Mouse (Mus musculus) heart, adult 11 months (tissue): Measurements from ENCODE around the gene Capn15.

Experiments
- DNase-seq: peaks from one replicate; pipeline ENCODE4 v3.0.0; 2022

Gene Capn15

GRCm38 (mm10) chr17:25985306-25986294, at the start of gene Capn15:
TSS of gene Capn15 (minus strand) at chr17:25985796.
- peak; percentile 100 for DNase-seq

- DNase-seq = no peak
These were observed 46.4 kb upstream of the Capn15 start for GRCm38 (mm10) chr17:26032037-26032436.

- DNase-seq = no peak
These were observed 46.0 kb upstream of the Capn15 start for GRCm38 (mm10) chr17:26031583-26031982.

GRCm38 (mm10) chr17:26028261-26028660, 42.7 kb upstream of the Capn15 start:
- DNase-seq = no peak

GRCm38 (mm10) chr17:26024674-26025073, 39.1 kb upstream of the Capn15 start:
- no peak for DNase-seq

GRCm38 (mm10) chr17:26023966-26024365, 38.4 kb upstream of the Capn15 start:
- DNase-seq = no peak

- no peak for DNase-seq
These were observed 37.6 kb upstream of the Capn15 start for GRCm38 (mm10) chr17:26023181-26023580.

GRCm38 (mm10) chr17:26021728-26022341, 36.2 kb upstream of the Capn15 start:
- no peak for DNase-seq

- DNase-seq = no peak
These were observed 35.3 kb upstream of the Capn15 start for GRCm38 (mm10) chr17:26020848-26021347.

GRCm38 (mm10) chr17:26018388-26018787, 32.8 kb upstream of the Capn15 start:
- DNase-seq = no peak

GRCm38 (mm10) chr17:26017949-26018348, 32.4 kb upstream of the Capn15 start:
- DNase-seq = peak; percentile 96

- DNase-seq = no peak
These were observed 31.4 kb upstream of the Capn15 start for GRCm38 (mm10) chr17:26017021-26017420.

- no peak for DNase-seq
These were observed 28.1 kb upstream of the Capn15 start for GRCm38 (mm10) chr17:26013711-26014110.

GRCm38 (mm10) chr17:26011841-26012460, 26.4 kb upstream of the Capn15 start:
- peak; percentile 98 for DNase-seq

GRCm38 (mm10) chr17:26009540-26009939, 23.9 kb upstream of the Capn15 start:
- DNase-seq = peak; percentile 94

- peak; percentile 86 for DNase-seq
These were observed 23.2 kb upstream of the Capn15 start for GRCm38 (mm10) chr17:26008787-26009186.

GRCm38 (mm10) chr17:26008331-26008730, 22.7 kb upstream of the Capn15 start:
- DNase-seq = no peak

GRCm38 (mm10) chr17:26007646-26008045, 22.1 kb upstream of the Capn15 start:
- DNase-seq = no peak

- no peak for DNase-seq
These were observed 20.3 kb upstream of the Capn15 start for GRCm38 (mm10) chr17:26005731-26006450.

GRCm38 (mm10) chr17:26004711-26005110, 19.1 kb upstream of the Capn15 start:
- peak; percentile 82 for DNase-seq

- DNase-seq = no peak
These were observed 18.3 kb upstream of the Capn15 start for GRCm38 (mm10) chr17:26003864-26004263.

- no peak for DNase-seq
These were observed 12.8 kb upstream of the Capn15 start for GRCm38 (mm10) chr17:25998425-25998824.

GRCm38 (mm10) chr17:25993489-25993888, 7.9 kb upstream of the Capn15 start:
- DNase-seq = no peak
